Mouse (Mus musculus) limb, embryonic 14.5 days (tissue): ENCODE results near the gene Wfikkn2. TPM values are rescaled to one million over a fixed set of nuclear protein-coding genes. Genes with fewer than 3 reads are reported as not detected.

Experiments used
- ATAC-seq: fragments of 200-750 bp; cut with Nextera tagmentation; 2 replicates; pipeline ENCODE4 v1.8.0; 2017; ENCODE audit warnings: low read depth, moderate number of reproducible peaks, moderate TSS enrichment; ENCODE audit not compliant: low FRiP score
- DNase-seq: peaks from one replicate; pipeline ENCODE4 v3.0.0-alpha.2; 2015; ENCODE audit warnings: low spot score
- H3K27ac ChIP-seq: fragments of 300-500 bp; sonication (generic); replicated peaks from 2 replicates; pipeline ENCODE4 v1.5.1; 2014; ENCODE audit warnings: low read depth, mild to moderate bottlenecking, low read length, moderate library complexity, mixed read lengths
- H3K27me3 ChIP-seq: fragments of 300-500 bp; sonication (generic); 2 replicates; pipeline ENCODE4 v1.6.1; 2014; ENCODE audit warnings: low read length, mixed read lengths; ENCODE audit not compliant: control insufficient read depth, insufficient read depth
- H3K36me3 ChIP-seq: fragments of 300-500 bp; sonication (generic); 2 replicates; pipeline ENCODE4 v1.6.1; 2014; ENCODE audit warnings: mild to moderate bottlenecking, low read length, moderate library complexity, mixed read lengths; ENCODE audit not compliant: control insufficient read depth, insufficient read depth
- H3K4me1 ChIP-seq: fragments of 300-500 bp; sonication (generic); 2 replicates; pipeline ENCODE4 v1.6.1; 2014; ENCODE audit warnings: antibody characterized with exemption, low read length, mixed read lengths; ENCODE audit not compliant: control insufficient read depth, insufficient read depth
- H3K4me2 ChIP-seq: fragments of 300-500 bp; sonication (generic); replicated peaks from 2 replicates; pipeline ENCODE4 v1.6.1; 2014; ENCODE audit warnings: low read depth, mild to moderate bottlenecking, low read length, moderate library complexity; ENCODE audit not compliant: severe bottlenecking
- H3K4me3 ChIP-seq: fragments of 300-500 bp; sonication (generic); replicated peaks from 2 replicates; pipeline ENCODE4 v1.5.1; 2014; ENCODE audit warnings: low read length
- H3K9ac ChIP-seq: fragments of 300-500 bp; sonication (generic); 2 replicates; pipeline ENCODE4 v1.6.1; 2014; ENCODE audit warnings: mild to moderate bottlenecking, low read depth, low read length, moderate library complexity; ENCODE audit not compliant: severe bottlenecking
- H3K9me3 ChIP-seq: fragments of 300-500 bp; sonication (generic); 2 replicates; pipeline ENCODE4 v1.6.1; 2016; ENCODE audit warnings: low read length; ENCODE audit not compliant: control insufficient read depth
- POLR2A ChIP-seq: fragments of 200-500 bp; IDR thresholded peaks from 2 replicates; pipeline ENCODE4 v1.8.0; 2012; ENCODE audit warnings: inconsistent platforms, mild to moderate bottlenecking, moderate library complexity, borderline replicate concordance; ENCODE audit not compliant: insufficient read depth, insufficient read length; ENCODE audit errors: extremely low read depth
- WGBS: fragments of 180-500 bp; shearing (Covaris S2); extraction: QIAGEN DNeasy Blood & Tissue Kit; methylation state at CpG from one replicate; pipeline ENCODE4 v1.1.7; 2014; 5-methylcytosine and 5-hydroxymethylcytosine counted together
- polyA plus RNA-seq, 2 experiments: library from polyadenylated mRNA; depleted of rRNA in 1 of 2; stranded (reverse) in 1 of 2; unstranded in 1 of 2; fragments of >200 nt; fragmentation: Nextera tagmentation in 1 of 2; extraction: Ambion mirVana in 1 of 2; gene quantifications; 2 replicates each; pipeline versions ENCODE4 v1.2.1 to v1.2.3; 2012 to 2014

Gene Wfikkn2
- polyA plus RNA-seq, 2 experiments: 9.7 to 19.9 TPM

GRCm38 (mm10) chr11:94244385-94244784 lies 1.4 kb downstream of the Wfikkn2 start:
- H3K4me3 ChIP-seq: no peak overlapping the region
- TF ChIP-seq POLR2A: no peak
- H3K9me3 ChIP-seq: no peaks in the 10 kb centered on the region
- H3K27ac ChIP-seq: no peak overlapping the region; the same call in 1 of the 2 replicates
- ATAC-seq (no peak), DNase-seq (no peak)
- H3K4me2 ChIP-seq: no peak overlapping the region
- H3K36me3 ChIP-seq: no peaks in the 10 kb centered on the region
- WGBS: 42% methylated on average over 9 of the region's 9 CpGs
- H3K27me3 ChIP-seq: no peaks in the 10 kb centered on the region
- no peak overlapping the region for H3K9ac ChIP-seq
- peaks cover 66% of the 10 kb centered on the region for H3K4me1 ChIP-seq

- Histone ChIP-seq H3K9ac (peak overlapping the region; percentile 45; the same call in 1 of the 2 replicates), H3K4me1 (peaks cover 66% of the 10 kb centered on the region), H3K4me3 (peak overlapping the region; percentile 27), H3K36me3 (no peaks in the 10 kb centered on the region), H3K27ac (peak overlapping the region; percentile 87), H3K9me3 (no peaks in the 10 kb centered on the region), H3K27me3 (no peaks in the 10 kb centered on the region), H3K4me2 (peak overlapping the region; percentile 58)
- no peak for DNase-seq
- WGBS: 17% methylated on average over 15 of the region's 15 CpGs
- ATAC-seq: peak; percentile 9; the same call in 1 of the 2 replicates
- no peak for TF ChIP-seq POLR2A
These were observed 2.2 kb downstream of the Wfikkn2 start for GRCm38 (mm10) chr11:94243422-94244180.

GRCm38 (mm10) chr11:94242760-94243421 lies 2.9 kb downstream of the Wfikkn2 start:
- peak overlapping the region; percentile 58 for H3K4me2 ChIP-seq
- peak overlapping the region; percentile 27 for H3K4me3 ChIP-seq
- H3K36me3 ChIP-seq: 0 out of 2 replicates have a peak, but pooled peaks cover 3% of the 10 kb centered on the region
- DNase-seq (peak; percentile 70), ATAC-seq (peak; percentile 58)
- no peaks in the 10 kb centered on the region for H3K27me3 ChIP-seq
- WGBS: 1% methylated on average over 28 of the region's 29 CpGs
- H3K4me1 ChIP-seq: peaks cover 66% of the 10 kb centered on the region
- no peak for TF ChIP-seq POLR2A
- no peaks in the 10 kb centered on the region for H3K9me3 ChIP-seq
- H3K9ac ChIP-seq: peak overlapping the region; percentile 45
- peak overlapping the region; percentile 87 for H3K27ac ChIP-seq

GRCm38 (mm10) chr11:94239706-94240105 lies 6.1 kb downstream of the Wfikkn2 start:
- no peak for DNase-seq
- Histone ChIP-seq H3K9me3 (no peaks in the 10 kb centered on the region), H3K9ac (peak overlapping the region; percentile 25; the same call in 1 of the 2 replicates), H3K36me3 (0 out of 2 replicates have a peak, but pooled peaks cover 5% of the 10 kb centered on the region), H3K4me1 (peaks cover 39% of the 10 kb centered on the region), H3K4me3 (no peak overlapping the region), H3K27ac (0 out of 2 replicates have a peak overlapping the region, but pooled peaks have one; percentile 19), H3K27me3 (no peaks in the 10 kb centered on the region), H3K4me2 (no peak overlapping the region)
- WGBS: 36% methylated on average over 9 of the region's 9 CpGs
- ATAC-seq: no peak
- TF ChIP-seq POLR2A: no peak

- no peaks in the 10 kb centered on the region for H3K27me3 ChIP-seq
- H3K4me3 ChIP-seq: no peak overlapping the region
- H3K9me3 ChIP-seq: no peaks in the 10 kb centered on the region
- DNase-seq: no peak
- H3K27ac ChIP-seq: no peak overlapping the region
- H3K9ac ChIP-seq: no peak overlapping the region
- no peak overlapping the region for H3K4me2 ChIP-seq
- ATAC-seq: no peak
- no peak for TF ChIP-seq POLR2A
- 0 out of 2 replicates have a peak, but pooled peaks cover 5% of the 10 kb centered on the region for H3K36me3 ChIP-seq
- WGBS: 93% methylated on average over 8 of the region's 8 CpGs
- H3K4me1 ChIP-seq: peaks cover 30% of the 10 kb centered on the region
These were observed 7.0 kb downstream of the Wfikkn2 start for GRCm38 (mm10) chr11:94238786-94239185.
